Mouse (Mus musculus): ENCODE data around the gene Olfr56.
A peak's percentile ranks its signal among the peaks of the same experiment; 100 is the strongest.
"Not testable (repeated sequence)": the region's sequence is repeated elsewhere in the genome, so short reads cannot be mapped to it uniquely, and the experiment has no call there.

The Olfr56 gene

DNA sequence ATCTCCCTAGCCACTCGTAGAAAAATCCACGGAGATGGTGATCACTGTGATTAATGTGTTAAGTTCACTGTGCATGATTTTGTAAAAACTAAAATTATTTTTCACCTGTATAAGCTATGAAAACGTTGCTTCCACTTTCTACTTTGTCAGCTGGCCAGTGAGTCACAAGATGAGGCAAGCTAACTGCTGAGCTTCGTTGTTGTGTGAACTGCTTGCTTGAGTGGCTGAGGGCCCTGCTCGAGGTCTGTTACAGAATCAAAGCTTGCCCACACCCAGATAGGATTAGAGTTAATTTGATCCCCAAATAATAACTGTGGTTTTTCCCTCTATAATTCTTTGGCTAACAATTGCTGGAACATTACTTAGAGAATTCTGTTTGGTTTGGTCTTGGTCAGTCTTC is 73.2 kb downstream of the Olfr56 start:
- DNase-seq (ENCODE audit: low spot score): not testable (repeated sequence)

DNA sequence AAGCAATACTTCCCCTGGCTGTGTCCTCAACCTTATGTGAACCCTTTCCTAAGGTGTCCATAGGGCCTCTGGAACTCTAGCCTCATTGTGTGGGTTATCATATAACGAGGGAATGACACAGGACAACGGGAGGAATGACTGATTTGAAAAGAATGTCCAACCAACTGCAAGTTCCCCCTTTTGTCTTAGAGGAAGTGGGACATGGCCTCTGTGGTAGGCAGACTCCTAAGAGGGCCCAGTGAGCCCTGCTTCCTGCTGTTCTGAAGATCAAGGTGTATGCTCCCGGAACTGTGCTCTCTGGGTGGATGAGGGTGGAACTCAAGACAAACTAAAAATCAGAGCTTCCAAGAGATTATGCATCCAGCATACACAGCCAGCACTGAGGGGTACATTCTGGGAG is 81.4 kb downstream of the Olfr56 start:
- not testable (repeated sequence) for DNase-seq (ENCODE audit: low spot score)

DNA sequence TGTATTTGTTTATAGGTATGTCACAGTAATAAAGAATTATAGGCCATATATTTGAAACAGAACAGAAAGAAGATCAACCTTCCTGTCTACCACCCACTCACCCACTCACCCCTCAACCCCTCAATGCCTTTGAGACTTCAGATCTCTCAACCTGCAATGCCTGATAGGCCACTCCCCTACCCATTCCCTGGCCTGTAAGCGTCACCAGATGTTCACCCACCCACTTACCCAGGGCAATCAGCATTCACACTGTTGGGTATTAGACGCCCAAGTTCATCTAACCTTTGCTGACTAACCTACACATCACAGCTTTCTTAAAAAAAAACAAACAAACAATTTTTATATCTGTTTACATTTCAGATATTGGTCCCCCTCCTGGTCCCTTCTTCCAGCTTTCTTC is 83.2 kb downstream of the Olfr56 start:
- DNase-seq (ENCODE audit: low spot score): not testable (repeated sequence)

DNA sequence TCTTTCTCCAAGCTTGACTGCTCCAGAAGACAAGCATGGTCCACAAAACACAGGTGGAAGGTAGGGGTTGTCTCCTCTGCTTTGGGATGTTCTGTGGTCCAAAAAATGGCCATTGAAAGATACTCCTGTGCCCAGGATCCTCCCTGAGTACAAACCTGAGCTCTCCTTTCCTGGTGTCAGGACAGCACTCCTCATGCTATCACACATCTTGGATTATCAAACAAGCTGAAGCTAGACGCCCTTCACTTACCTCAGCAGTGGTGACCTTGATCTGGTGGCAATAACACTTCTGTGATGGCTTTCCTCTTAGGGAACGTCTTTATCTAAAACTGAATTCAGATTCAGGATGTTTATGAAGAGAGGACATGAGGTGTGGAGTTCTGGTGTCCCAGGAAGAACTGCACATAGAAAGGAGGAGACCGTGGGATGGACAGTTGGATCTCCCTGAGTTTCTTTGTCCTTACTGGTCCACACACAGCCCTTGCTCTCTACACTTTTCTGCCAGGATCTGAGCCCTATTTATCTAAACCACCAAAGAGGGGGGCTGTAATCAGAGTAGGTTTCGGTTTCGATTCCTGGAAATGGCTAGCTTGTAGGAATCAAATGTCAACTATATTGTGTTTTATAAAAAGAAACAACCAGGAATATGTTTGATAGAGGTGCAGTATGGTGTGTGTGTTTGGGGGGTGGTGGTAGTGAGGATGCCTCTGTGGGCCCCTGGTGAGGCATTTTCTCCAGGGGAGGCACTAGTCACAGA is 85.2 kb downstream of the Olfr56 start, which contains the start of gene Tgtp2:
Gene Tgtp2 (minus strand): TSS at position 494 of the 757 bp plus-strand sequence.
- DNase-seq (ENCODE audit: low spot score): not testable (repeated sequence)

DNA sequence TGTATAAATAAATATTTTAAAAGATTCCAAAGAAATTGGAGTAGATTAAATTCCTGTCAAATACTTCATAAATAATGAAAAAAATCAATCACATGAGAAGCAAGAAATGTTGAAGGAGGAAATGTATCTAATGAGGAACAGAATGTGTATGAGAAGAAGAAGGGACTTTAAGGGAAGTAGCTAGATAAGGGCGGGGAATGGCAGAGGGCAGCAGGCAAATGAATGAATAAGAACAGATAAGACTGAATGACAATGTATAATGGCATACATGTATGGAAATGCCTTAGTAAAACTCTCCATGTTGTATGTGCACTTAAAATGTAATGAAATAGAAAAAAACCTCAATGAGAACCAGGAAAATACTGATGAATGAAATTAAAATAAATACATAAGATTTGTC is 89.7 kb downstream of the Olfr56 start:
- DNase-seq (ENCODE audit: low spot score): no peak

DNA sequence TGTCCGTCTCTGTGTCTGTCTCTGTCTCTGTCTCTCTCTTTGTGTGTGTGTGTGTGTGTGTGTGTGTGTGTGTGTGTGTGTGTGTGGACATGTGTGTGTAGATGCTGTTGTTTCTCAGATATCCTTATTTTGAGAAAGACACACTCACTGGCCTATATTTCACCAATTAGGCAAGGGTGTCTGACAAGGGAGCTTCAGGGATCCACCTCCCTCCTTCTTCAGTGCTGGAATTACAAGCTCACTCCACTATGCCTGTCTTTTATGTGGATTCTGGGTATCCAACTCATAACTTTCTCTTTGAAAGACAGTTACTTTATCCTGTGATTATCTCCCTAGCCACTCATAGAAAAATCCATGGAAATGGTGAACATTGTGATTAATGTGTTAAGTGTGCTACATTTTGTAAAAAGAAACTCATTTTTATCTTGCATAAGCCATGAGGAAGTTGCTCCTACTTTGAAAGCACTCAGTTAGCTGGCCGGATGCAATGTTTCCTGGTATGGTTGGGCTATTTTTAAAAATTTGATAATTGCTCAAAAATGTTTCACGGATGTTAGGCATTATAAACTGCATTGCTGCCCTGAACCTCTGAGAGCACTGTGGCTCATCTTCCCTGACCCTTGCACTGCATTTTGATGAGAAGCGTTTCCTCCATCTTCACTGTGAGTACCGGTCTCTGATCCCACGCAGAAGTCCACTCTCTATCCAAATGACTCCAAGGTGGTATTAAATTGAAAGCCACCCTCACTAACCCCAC is 97.5 kb downstream of the Olfr56 start, which contains the start of gene Ifi47:
Gene Ifi47 (plus strand): TSS at position 587 of the 757 bp plus-strand sequence.
- DNase-seq (ENCODE audit: low spot score): not testable (repeated sequence)

DNA sequence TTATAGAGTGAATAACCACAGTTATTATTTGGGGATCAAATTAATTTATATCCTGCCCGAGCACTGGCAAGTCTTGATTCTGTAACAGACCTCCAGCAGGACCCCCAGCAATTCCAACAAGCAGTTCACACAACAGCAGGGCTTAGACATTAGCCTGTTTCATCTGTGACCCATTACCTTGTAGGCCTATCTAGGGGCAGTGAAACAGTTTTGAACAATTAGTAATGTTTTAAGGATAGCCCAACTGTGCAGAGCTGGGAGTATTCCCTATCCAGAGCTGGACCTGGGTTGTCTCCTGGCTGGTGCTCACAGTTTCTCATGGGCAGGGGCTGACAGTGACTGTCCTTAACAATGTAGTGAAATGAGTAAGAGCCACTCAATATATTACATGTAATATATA is 98.3 kb downstream of the Olfr56 start:
- DNase-seq (ENCODE audit: low spot score): no peak

DNA sequence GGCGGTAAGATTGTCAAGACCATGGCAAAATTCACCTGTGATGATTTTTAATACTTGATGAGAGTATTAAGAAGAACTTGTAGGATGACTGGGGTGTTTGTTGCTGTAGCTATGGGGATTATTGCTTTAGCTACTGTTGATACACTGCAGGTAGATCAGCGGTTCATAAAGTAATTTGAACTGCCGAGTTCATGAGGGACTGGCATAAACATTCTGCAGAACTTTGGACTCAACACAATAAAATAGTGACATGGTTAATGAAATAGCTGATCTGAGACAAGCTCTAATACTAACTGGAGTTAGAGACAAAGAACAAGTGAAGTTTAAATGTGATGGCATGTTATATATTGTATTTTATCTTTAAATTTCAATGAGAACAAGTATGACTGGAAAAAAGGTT is 100.0 kb downstream of the Olfr56 start:
- DNase-seq (ENCODE audit: low spot score): no peak

DNA sequence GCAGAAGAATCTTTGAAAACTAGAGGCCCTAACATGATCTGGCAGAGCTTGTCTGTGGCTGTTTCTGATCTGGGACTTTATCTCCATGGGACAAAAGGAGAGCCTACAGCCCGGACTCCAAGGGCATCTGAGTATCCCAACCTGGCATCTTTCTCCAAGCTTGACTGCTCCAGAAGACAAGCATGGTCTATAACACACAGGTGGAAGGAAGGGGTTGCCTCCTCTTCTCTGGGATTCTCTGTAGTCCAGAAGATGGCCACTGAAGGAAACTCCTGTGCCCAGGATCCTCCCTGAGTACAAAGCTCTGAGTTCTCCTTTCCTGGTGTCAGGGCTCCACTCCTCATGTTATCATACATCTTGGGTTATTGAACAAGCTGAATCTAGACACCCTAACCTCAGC is 101.9 kb downstream of the Olfr56 start:
- no peak for DNase-seq (ENCODE audit: low spot score)

DNA sequence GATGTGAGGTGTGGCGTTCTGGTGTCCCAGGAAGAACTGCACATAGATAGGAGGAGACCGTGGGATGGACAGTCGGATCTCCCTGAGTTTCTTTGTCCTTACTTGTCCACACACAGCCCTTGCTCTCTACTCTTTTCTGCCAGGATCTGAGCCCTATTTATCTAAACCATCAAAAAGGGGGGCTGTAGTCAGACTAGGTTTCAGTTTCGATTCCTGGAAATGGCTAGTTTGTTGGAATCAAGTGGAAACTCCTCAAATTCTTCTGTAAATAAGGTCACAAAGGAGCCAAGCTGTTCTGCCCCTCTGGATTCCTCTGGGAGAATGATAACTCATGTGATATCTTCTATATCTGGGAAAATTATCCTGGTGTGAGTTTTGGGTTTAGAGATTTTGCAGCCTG is 102.7 kb downstream of the Olfr56 start:
- no peak for DNase-seq (ENCODE audit: low spot score)

DNA sequence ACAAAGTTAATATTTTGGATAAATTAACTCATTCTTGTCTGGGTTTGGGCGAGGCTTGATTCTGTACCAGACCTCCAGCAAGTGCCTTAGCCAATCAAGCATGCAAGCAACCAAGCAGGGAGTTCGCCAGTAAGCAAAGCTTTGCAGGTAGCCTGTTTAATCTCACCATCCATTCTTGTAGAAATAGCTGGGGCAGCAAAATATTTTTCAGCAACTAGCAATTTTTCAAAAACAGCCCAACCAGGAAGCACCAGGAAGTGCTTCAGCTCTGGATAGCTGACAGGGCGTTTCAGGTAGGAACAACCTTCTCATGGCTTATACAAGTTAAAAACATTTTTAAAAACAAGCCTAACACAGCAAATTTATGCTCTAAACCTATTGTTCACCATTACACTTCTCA is 103.2 kb downstream of the Olfr56 start:
- DNase-seq (ENCODE audit: low spot score): no peak

DNA sequence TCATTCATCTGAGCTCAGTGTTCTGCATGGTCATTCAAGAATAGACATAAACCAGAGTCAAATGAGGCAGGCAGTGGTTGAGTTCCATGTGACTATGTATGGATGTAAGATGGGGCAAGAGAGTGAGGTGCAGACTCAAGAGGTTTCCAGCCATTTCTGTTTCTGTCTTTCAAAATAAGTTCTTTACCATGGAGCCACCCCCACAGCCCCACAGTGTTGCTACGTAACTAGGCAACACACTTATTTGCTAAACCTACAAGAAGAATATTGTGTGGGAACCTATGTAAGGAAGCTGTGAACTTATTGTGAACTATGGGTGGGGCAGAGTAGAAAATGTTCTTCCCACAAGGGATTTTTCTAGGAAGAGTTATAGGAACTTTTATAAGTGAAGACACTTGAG is 104.5 kb downstream of the Olfr56 start:
- no peak for DNase-seq (ENCODE audit: low spot score)

DNA sequence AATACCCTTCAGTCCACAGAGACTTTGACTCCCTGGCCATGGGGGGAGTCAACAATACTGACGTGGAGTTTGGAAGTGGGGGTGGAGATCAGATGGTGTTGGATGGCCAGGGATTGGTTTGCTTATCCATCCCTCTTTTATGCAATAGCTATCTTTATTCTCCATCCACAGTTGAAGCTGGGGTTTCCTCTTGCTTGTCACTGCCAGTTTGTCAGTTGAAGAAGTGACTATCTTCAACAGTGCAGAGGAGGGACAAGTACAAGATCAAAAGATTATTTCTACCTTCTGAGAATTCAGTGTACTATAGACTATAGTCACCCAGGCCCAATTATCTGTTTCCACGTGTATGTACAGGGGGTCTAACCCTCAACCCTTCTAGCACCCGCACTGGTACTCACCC is 105.1 kb downstream of the Olfr56 start:
- DNase-seq (ENCODE audit: low spot score): no peak

DNA sequence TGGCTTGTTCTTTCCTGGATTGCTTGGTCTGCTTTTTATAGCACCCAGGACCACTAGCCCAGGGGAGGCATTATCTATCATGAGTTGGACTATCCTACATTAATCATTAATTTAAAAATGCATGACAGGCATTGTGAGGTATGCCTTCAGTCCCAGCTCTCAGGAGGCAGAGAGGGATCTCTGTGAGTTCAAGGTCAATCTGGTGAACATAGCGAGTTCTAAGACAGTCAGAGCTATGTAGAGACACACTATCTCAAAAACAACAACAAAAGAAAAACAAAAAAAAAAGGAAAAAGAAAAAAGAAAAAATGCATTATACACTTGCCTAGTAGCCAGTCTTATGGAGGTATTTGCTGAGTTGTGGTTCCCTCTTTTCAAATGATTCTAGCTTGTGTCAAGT is 105.7 kb downstream of the Olfr56 start:
- DNase-seq (ENCODE audit: low spot score): no peak

DNA sequence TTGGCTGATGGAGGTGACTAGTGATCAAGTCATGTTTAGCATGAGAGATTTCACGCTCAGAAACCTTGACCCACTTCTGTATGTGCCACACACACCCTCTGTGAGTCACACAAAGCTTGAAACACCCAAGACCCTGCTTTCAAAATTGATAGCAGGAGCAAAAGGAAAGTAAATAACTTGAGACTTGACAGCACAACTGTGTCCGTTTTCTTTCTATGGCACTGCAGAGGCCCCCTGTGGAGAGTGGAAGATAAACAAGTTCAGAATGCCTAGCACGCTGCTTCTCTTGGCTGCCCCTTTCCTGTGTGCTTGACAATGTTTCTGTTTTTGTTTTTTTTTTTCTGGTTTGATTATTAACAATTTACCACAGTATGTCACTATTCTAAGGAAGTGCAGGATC is 106.2 kb downstream of the Olfr56 start:
- DNase-seq (ENCODE audit: low spot score): no peak

DNA sequence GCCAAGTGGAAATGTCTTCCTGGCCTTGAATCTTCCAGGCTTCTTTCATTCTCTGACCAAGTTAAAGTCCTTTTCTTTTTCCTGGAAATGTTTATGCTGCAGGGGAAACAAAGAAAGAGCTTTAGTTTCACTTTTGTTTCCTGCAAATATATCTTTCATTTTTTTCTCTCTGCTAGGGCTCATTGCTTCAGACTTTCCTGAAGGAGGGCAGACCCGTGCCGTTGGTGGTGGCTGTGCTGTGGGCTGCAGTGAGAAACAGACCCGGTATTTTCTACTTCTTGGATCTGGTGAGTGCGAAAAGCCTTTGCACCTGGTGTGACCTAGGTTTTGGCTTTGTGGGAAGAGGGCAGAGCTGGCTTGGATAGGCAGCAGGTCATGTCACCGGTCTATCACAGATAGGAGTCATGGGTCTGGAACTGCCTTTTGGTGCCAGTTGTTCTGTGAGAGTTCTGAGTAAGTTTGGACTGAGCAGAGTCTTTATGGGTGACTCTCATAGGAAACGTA is 108.2 kb downstream of the Olfr56 start:
- no peak for DNase-seq (ENCODE audit: low spot score)

DNA sequence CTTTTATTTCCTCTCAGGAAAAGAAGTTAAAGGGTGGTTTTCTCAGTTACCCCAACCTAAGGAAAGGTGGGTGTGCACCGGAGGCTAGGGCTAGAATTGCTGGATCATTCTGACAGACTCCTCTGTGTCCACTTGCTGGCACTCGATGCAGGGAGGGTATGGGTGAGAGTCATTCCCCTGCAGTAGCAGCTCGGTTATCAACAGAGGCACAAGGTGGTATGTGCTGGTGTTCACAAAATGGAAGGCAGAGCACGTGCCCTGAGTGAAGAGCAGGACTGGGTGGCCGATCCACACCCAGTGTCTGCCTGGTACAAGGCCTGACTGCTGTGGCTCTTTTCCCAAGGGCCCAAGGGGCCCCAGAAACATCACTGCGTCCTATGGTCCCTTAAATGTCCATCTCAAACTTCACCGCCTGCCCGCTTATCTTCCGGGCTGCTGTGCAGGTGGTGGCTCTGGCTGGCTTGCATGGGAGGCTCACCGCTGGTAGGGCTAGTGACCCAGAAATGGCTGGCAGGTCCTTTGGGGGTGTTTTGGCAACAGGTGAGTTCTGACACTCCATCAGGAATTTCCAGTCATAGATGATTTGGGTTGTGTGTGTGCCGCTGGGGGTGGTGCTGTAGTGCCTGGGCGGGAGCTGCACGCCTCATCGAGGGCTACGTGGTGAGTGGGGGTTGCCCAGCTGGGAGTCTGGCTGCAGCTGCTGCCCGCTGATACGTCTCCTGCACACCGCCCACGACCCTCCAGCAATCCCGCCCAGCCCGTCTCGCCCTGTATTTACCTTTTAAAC is 109.3 kb downstream of the Olfr56 start:
- peak; percentile 34 for DNase-seq (ENCODE audit: low spot score)

DNA sequence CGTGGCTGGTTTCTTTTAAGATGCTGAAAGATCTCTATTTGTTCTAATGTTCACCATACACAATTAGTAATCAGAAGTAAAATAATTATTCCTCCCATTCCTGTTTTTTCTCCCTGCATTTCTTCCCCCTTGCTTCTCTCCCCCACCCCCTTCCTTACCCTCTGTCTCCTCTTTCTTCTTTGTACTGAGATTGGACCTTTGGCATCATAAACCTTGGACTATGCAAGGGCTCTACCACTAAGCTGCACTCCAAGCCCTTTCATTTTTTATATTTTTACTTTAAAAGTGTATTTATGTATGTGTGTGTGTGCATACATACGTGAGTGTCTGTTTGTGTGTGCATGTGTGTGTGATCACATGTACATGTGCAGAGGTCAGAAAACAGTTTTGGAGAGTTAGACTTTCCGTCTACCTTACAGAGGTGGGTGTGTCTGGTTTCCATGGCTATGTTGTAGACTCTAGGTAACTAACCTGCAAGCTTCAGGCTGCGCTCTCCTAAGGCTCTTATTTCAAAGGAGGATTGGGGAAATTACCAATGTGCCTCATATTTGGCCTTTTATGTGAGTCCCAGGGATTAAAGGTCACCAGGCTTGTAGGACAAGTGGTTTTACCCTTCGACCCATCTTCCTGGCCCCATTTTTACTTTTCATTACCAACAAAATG is 110.4 kb downstream of the Olfr56 start:
- DNase-seq (ENCODE audit: low spot score): no peak

DNA sequence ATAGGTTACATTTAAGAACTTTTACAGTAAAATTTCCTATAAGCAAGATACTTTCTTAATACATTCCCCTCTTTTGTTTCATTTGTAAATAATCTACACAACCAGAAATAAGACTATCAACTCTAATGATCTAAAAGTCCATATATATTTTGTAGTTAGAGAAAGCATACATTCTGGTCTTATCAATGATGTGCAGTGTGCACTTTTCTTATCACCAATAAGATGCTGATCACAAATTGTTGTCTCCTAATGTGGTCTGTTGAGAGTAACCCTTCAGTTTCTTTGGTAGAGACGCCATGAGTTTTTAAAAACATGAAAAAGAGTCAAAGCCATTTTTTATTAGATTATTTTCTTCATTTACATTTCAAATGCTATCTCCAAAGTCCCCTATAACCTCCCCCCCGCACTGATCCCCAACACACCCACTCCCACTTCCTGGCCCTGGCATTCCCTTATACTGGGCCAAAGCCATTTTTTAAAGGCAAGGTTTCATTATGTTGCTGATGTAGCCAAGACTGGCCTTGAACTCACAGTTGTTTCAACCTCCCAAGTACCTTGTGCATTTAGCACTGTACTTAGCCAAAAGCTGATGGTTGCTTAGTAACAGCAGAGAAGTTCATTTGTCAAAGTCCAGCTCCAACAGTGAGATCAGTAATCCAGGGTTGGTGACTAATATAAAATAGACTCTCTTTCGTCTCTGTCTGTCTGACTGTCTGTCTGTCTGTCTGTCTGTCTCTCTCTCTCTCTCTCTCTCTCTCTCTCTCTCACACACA is 111.2 kb downstream of the Olfr56 start:
- DNase-seq (ENCODE audit: low spot score): no peak

DNA sequence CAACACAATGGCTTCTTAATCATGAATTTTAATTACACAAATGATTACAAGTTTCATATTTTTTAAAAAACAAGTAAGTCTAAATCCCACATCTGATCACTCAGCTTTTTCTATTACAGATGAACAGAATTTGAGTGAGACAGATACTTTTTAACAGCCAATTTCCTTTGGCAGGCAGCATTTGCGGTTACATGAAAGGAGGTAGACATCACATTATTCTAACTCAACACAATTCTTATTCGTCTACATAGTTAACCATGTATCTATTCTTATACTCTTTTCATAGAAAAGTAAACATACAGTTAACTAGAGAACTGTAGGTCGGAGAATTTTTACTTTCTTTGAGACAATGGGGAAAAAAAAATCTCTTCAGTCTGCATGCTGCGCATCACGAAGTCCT is 111.9 kb downstream of the Olfr56 start:
- no peak for DNase-seq (ENCODE audit: low spot score)

DNA sequence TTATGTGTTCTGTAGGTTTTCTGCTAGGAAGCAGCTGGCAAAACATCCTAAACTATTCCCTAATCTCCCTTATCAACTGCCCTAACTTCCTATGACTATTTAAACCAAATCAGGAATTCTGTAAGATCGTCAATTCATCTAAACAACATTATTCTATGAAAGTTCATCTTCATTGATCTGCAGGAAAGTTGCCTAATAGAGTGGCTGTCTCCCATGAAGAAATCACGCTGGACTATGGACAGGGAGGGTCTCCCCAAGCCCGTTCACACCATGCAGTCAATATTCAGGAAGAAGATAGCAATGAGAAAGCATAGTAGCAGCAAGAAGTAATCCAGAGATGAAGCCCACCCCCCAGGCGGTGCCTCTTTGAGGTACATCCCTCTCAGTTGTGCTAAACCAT is 112.5 kb downstream of the Olfr56 start:
- DNase-seq (ENCODE audit: low spot score): no peak

All from ovary, adult 18-20 months (tissue).